Mouse (Mus musculus) splenic B cell, adult 2 months (primary cell): ENCODE results near the gene Ube2v1.

Experiments used
- DNase-seq: peaks from one replicate; pipeline ENCODE4 v3.0.0-alpha.2; 2011; ENCODE audit warnings: low read depth, low spot score
- H3K27me3 ChIP-seq: 2 replicates; pipeline ENCODE4 v1.6.1; 2012; ENCODE audit warnings: mild to moderate bottlenecking, low read length, moderate library complexity, mixed read lengths; ENCODE audit not compliant: control insufficient read depth, poor library complexity, insufficient read depth, severe bottlenecking
- H3K36me3 ChIP-seq: 2 replicates; pipeline ENCODE4 v1.6.1; 2012; ENCODE audit warnings: mild to moderate bottlenecking, low read length, moderate library complexity, mixed read lengths; ENCODE audit not compliant: control insufficient read depth, poor library complexity, insufficient read depth, severe bottlenecking

Gene Ube2v1

GRCm38 (mm10) chr2:167631591-167632448 lies at the start of gene Ube2v1:
Gene Ube2v1, minus strand, starts transcription at chr2:167632095.
- DNase-seq: peak; percentile 99
- H3K36me3 ChIP-seq: no peaks in the 10 kb centered on the region
- H3K27me3 ChIP-seq: no peaks in the 10 kb centered on the region

- H3K36me3 ChIP-seq: no peaks in the 10 kb centered on the region
- H3K27me3 ChIP-seq: no peaks in the 10 kb centered on the region
- DNase-seq: peak; percentile 89
Measured at GRCm38 (mm10) chr2:167680657-167681056, 48.8 kb upstream of the Ube2v1 start.

GRCm38 (mm10) chr2:167679902-167680430 lies 48.1 kb upstream of the Ube2v1 start:
- Histone ChIP-seq H3K27me3 (no peaks in the 10 kb centered on the region), H3K36me3 (no peaks in the 10 kb centered on the region)
- DNase-seq: peak; percentile 95

- Histone ChIP-seq H3K27me3 (no peaks in the 10 kb centered on the region), H3K36me3 (no peaks in the 10 kb centered on the region)
- peak; percentile 69 for DNase-seq
Measured at GRCm38 (mm10) chr2:167678600-167678999, 46.7 kb upstream of the Ube2v1 start.

- no peaks in the 10 kb centered on the region for H3K36me3 ChIP-seq
Measured at GRCm38 (mm10) chr2:167675120-167675909, 43.4 kb upstream of the Ube2v1 start.

GRCm38 (mm10) chr2:167672212-167672685 lies 40.4 kb upstream of the Ube2v1 start:
- no peaks in the 10 kb centered on the region for H3K27me3 ChIP-seq
- H3K36me3 ChIP-seq: no peaks in the 10 kb centered on the region
- peak; percentile 76 for DNase-seq

More at GRCm38 (mm10) chr2:167675120-167675909, 43.4 kb upstream of the Ube2v1 start:
- DNase-seq: peak; percentile 66
- H3K27me3 ChIP-seq: no peaks in the 10 kb centered on the region

GRCm38 (mm10) chr2:167671101-167671633 lies 39.3 kb upstream of the Ube2v1 start:
- H3K27me3 ChIP-seq: no peaks in the 10 kb centered on the region
- H3K36me3 ChIP-seq: no peaks in the 10 kb centered on the region
- DNase-seq: no peak

- DNase-seq: no peak
- no peaks in the 10 kb centered on the region for H3K27me3 ChIP-seq
- H3K36me3 ChIP-seq: no peaks in the 10 kb centered on the region
Measured at GRCm38 (mm10) chr2:167669398-167669797, 37.5 kb upstream of the Ube2v1 start.

- no peak for DNase-seq
- H3K36me3 ChIP-seq: no peaks in the 10 kb centered on the region
Measured at GRCm38 (mm10) chr2:167668426-167668825, 36.5 kb upstream of the Ube2v1 start.

GRCm38 (mm10) chr2:167665972-167666713 lies 34.2 kb upstream of the Ube2v1 start:
- no peaks in the 10 kb centered on the region for H3K36me3 ChIP-seq
- DNase-seq: no peak

More at GRCm38 (mm10) chr2:167668426-167668825, 36.5 kb upstream of the Ube2v1 start:
- H3K27me3 ChIP-seq: no peaks in the 10 kb centered on the region

GRCm38 (mm10) chr2:167662713-167663112 lies 30.8 kb upstream of the Ube2v1 start:
- Histone ChIP-seq H3K36me3 (no peaks in the 10 kb centered on the region), H3K27me3 (no peaks in the 10 kb centered on the region)
- no peak for DNase-seq

More at GRCm38 (mm10) chr2:167665972-167666713, 34.2 kb upstream of the Ube2v1 start:
- H3K27me3 ChIP-seq: no peaks in the 10 kb centered on the region

- H3K27me3 ChIP-seq: no peaks in the 10 kb centered on the region
- DNase-seq: peak; percentile 94
- H3K36me3 ChIP-seq: no peaks in the 10 kb centered on the region
Measured at GRCm38 (mm10) chr2:167661270-167662203, 29.6 kb upstream of the Ube2v1 start, which contains the start of gene Gm20431. Gene Gm20431, minus strand, starts transcription at chr2:167661496.

GRCm38 (mm10) chr2:167660611-167660971 lies 28.7 kb upstream of the Ube2v1 start:
- no peak for DNase-seq
- H3K36me3 ChIP-seq: no peaks in the 10 kb centered on the region
- H3K27me3 ChIP-seq: no peaks in the 10 kb centered on the region
